Mouse (Mus musculus): ENCODE measurements around the gene Astl. TPM values are rescaled to one million over a fixed set of nuclear protein-coding genes. Genes with fewer than 3 reads are reported as not detected.

The Astl gene
- polyA plus RNA-seq, 1 experiment from 2014 or later = not detected

DNA sequence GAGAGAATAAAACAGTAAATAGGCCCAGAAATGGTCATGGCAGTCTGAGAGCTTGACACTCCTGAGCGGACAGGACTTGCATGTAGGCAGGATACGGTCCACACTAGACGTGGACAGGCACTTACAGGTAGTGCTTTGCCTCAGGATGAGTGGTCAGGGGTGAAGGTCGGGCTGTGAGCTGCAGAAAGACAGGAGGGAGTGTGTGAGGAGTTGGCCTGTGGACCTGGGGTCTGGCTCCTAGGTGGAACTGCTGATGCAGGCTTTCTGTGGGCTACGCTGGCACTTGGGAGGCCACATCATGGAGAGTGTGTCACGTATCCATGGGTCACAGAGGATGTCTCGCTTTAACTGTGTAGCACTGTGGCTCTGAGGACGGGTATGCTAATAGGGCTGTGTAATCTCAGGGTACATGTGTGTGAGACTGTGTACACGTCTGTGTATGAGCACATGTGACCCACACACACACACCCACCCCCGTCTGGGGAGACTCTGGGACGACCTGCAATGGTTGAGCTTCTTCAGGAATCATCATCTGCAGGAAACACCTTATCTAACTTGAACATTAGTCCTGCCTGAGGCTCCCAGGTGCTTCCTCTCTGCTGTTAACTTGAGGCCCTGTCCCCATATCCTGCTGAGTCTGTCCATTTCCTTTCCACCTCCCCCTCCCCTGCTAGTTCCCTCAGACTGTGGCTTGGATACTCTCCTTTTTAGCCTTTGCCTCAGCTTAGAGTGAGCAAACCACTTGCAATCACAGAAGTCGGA, 10.2 kb upstream of the Astl start:
- WGBS = 80% methylated on average over 12 of the region's 12 CpGs
- Histone ChIP-seq H3K4me3 (replicated peaks) (no peak overlapping the region), H3K9me3 (replicated peaks) (no peaks in the 10 kb centered on the region), H3K4me1 (no peaks in the 10 kb centered on the region), H3K36me3 (no peaks in the 10 kb centered on the region), H3K4me2 (no peak overlapping the region), H3K27ac (replicated peaks) (no peak overlapping the region), H3K9ac (replicated peaks) (no peak overlapping the region), H3K27me3 (replicated peaks) (no peaks in the 10 kb centered on the region)
- no peak for ATAC-seq (ENCODE audit: low FRiP score)

DNA sequence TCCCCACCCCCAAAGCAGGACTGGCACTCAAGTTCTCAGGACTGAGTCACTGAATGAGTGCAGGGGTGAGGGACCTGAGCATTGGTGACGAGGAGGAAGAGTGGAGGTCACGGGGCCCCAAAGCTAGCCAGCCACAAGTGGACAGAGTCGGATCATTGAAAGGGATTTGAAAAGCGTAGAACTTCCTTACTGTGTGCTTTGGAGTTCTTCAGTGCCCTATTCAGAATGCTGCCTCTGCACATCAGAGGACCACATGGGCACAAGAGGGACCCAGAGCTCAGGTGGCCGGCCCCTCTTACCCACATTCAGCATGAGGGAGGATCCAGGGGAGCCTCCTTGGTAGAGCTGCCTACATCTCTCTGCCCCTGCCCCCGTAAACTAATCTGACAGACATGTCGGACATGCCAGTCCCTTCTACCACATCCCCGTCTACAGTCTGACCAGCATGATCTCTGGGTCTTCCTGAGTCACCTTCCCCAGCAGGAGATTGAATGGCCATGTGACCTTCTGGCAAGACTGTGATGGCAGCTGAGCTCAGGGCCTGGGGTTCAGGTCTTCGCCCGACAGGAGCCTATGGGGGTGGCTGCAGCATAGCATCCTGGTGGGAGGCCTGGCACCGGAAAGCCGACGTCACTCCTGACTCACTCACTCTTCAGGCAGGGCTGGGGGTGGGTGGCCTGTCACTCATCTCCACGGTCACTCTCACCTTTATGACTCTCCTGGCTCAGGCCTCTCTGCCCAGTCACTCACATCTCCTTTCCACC, 5.5 kb upstream of the Astl start:
- 84% methylated on average over 14 of the region's 14 CpGs for WGBS
- no peak for ATAC-seq (ENCODE audit: low FRiP score)
- H3K9me3 ChIP-seq (replicated peaks) = no peaks in the 10 kb centered on the region

DNA sequence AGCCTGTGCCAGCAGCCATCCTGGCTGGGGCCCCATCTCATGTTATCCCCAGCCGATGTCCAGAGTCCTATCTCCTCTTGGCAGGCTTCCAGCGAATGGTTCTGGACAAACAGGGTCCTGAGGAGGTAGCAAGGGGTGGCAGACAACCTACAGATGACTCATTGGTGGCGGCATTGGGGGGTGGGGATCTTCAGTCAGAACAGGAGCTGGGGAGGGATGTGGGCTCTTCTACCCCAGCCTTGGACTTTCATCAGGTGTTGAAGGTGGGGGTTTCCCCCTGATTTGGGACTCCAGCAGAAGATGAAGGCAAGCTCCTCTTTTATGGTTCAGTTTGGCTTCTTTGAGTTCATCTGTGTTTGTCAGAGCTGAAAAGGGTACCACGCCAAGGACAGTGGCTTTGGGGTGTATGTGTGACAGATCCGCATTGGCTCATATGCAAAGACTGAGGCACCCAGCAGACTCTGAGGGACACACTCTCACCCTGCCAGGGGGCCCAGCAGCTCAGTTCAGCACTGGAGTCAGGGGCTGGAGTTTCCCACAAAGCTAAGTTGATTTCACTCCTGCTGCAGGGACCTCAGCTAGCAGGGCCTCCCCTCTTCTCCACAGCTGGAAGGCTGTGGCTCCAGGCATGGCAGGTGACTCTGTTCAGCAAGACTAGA, 4.4 kb upstream of the Astl start:
- H3K9me3 ChIP-seq (replicated peaks) = no peaks in the 10 kb centered on the region
- no peak overlapping the region for H3K27ac ChIP-seq (replicated peaks)
- WGBS = 76% methylated on average over 5 of the region's 5 CpGs
- H3K9ac ChIP-seq (replicated peaks) = no peak overlapping the region
- no peaks in the 10 kb centered on the region for H3K36me3 ChIP-seq
- H3K4me2 ChIP-seq = no peak overlapping the region
- ATAC-seq (ENCODE audit: low FRiP score) = no peak
- peaks cover 16% of the 10 kb centered on the region for H3K4me1 ChIP-seq
- H3K27me3 ChIP-seq (replicated peaks) = peaks cover 36% of the 10 kb centered on the region
- H3K4me3 ChIP-seq (replicated peaks) = no peak overlapping the region

More for the DNA sequence above, 5.5 kb upstream of the Astl start:
- no peak overlapping the region for H3K4me2 ChIP-seq
- peaks cover 16% of the 10 kb centered on the region for H3K4me1 ChIP-seq
- H3K9ac ChIP-seq (replicated peaks) = no peak overlapping the region
- peaks cover 29% of the 10 kb centered on the region for H3K27me3 ChIP-seq (replicated peaks)
- no peaks in the 10 kb centered on the region for H3K36me3 ChIP-seq
- no peak overlapping the region for H3K27ac ChIP-seq (replicated peaks)
- H3K4me3 ChIP-seq (replicated peaks) = no peak overlapping the region

DNA sequence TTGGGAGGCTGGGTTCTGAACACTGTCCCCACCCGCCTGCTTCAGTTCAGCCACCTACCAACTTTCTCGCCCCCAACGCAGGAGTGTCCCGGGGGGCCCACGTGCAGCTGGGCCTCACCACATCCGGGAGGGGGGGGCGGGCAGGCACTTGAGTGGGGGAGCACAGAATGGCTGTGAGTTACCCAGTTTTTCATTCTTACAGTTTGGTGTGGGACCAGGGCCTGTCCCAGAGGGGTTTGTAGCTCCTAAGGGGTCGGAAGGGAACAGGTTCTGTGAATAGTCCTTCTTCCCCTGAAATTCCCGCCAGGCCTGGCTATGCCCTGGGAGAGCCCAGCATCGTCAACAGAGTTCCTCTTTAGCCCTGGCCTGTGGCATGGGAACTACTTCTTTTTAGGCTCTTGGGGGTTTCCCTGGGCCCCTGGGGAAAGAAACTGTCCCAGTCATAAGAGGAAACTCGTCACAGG, 3.3 kb upstream of the Astl start:
- WGBS = 45% methylated on average over 11 of the region's 11 CpGs
- no peaks in the 10 kb centered on the region for H3K9me3 ChIP-seq (replicated peaks)
- H3K4me1 ChIP-seq = peaks cover 16% of the 10 kb centered on the region
- peak overlapping the region; percentile 94; the same call in 1 of the 2 replicates for H3K4me2 ChIP-seq
- no peak overlapping the region for H3K4me3 ChIP-seq (replicated peaks)
- no peaks in the 10 kb centered on the region for H3K36me3 ChIP-seq
- H3K27ac ChIP-seq (replicated peaks) = no peak overlapping the region
- H3K27me3 ChIP-seq (replicated peaks) = peaks cover 36% of the 10 kb centered on the region
- no peak for ATAC-seq (ENCODE audit: low FRiP score)
- no peak overlapping the region for H3K9ac ChIP-seq (replicated peaks)

DNA sequence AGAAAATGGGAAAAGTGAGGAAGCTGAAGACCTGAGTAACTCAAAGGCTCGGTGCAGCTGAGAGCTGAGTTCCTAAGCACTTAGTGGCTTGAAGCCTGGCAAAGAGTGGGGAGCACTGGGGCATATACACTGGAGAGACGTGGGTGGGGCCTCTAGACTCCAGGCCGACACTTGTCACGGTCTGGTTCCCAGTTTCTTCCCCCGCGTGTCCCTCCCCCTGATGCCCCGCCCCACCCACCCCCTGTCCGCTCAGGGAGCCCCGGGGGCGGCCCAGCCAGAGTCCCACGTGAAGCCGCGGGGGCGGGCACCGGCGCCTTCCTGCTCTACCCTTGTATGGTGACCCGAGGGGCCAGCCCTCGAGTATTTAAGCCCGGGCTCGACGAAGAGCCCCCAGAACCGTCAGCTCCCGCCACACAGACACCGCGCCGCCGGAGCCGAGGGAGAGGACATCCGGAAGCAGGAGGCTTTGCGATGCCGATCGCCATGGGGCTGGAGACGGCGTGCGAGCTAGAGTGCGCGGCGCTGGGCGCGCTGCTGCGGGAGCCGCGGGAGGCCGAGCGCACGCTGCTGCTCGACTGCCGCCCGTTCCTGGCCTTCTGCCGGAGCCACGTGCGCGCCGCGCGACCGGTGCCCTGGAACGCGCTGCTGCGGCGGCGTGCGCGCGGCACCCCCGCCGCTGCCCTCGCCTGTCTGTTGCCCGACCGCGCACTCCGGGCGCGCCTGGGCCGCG, 2.5 kb upstream of the Astl start, which contains the start of gene Dusp2:
Gene Dusp2, plus strand, starts transcription at position 393 of the 730 bp plus-strand sequence.
- Histone ChIP-seq H3K4me1 (peaks cover 16% of the 10 kb centered on the region), H3K27me3 (replicated peaks) (peaks cover 39% of the 10 kb centered on the region), H3K36me3 (no peaks in the 10 kb centered on the region), H3K4me2 (peak within 1 kb of the TSS; percentile 94), H3K9ac (replicated peaks) (peak within 1 kb of the TSS; percentile 65), H3K27ac (replicated peaks) (peak within 1 kb of the TSS; percentile 33; the same call in 1 of the 2 replicates), H3K9me3 (replicated peaks) (no peaks in the 10 kb centered on the region), H3K4me3 (replicated peaks) (peak within 1 kb of the TSS; percentile 59)
- WGBS = under 1% methylated on average over 46 of the region's 76 CpGs
- ATAC-seq (ENCODE audit: low FRiP score) = peak; percentile 91

DNA sequence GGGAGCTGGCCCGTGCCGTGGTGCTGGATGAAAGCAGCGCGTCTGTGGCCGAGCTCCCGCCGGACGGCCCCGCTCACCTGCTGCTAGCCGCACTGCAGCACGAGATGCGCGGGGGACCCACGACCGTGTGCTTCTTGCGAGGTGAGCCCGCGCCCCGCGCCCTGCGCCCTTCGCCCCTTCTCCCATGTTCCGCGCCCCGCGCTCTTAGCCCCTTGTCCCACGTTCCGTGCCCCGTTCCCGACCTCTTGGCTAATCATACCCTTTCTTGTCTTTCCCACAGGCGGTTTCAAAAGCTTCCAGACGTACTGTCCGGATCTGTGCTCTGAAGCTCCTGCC, 2.0 kb upstream of the Astl start:
- peak overlapping the region; percentile 65 for H3K9ac ChIP-seq (replicated peaks)
- H3K36me3 ChIP-seq = no peaks in the 10 kb centered on the region
- H3K4me3 ChIP-seq (replicated peaks) = peak overlapping the region; percentile 59
- peak overlapping the region; percentile 33; the same call in 1 of the 2 replicates for H3K27ac ChIP-seq (replicated peaks)
- H3K9me3 ChIP-seq (replicated peaks) = no peaks in the 10 kb centered on the region
- ATAC-seq (ENCODE audit: low FRiP score) = no peak
- 3% methylated on average over 32 of the region's 33 CpGs for WGBS
- peak overlapping the region; percentile 94 for H3K4me2 ChIP-seq
- H3K27me3 ChIP-seq (replicated peaks) = peaks cover 39% of the 10 kb centered on the region
- peaks cover 16% of the 10 kb centered on the region for H3K4me1 ChIP-seq

DNA sequence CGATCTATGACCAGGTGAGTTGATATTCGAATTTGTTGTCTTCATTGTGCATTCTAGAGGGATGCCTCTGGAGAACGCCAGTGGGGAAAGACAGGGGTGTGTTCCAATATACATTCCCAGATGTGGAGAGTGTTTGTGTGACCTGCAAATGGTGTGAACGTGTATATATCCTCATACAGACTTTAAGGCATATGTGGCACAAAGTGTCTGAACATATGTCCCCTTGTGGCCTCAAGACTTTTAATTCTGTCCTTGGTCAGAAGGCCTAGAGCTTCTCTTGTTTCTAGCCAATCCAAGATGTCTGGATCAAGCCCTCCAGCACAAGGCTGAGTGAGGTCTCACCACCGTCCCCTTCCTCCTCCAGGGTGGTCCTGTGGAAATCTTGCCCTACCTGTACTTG, 1.6 kb upstream of the Astl start:
- no peaks in the 10 kb centered on the region for H3K9me3 ChIP-seq (replicated peaks)
- peak overlapping the region; percentile 65 for H3K9ac ChIP-seq (replicated peaks)
- H3K4me1 ChIP-seq = peaks cover 16% of the 10 kb centered on the region
- peak overlapping the region; percentile 94 for H3K4me2 ChIP-seq
- no peak overlapping the region for H3K27ac ChIP-seq (replicated peaks)
- H3K27me3 ChIP-seq (replicated peaks) = peaks cover 39% of the 10 kb centered on the region
- 57% methylated on average over 5 of the region's 5 CpGs for WGBS
- H3K36me3 ChIP-seq = no peaks in the 10 kb centered on the region
- peak overlapping the region; percentile 59 for H3K4me3 ChIP-seq (replicated peaks)
- ATAC-seq (ENCODE audit: low FRiP score) = no peak

DNA sequence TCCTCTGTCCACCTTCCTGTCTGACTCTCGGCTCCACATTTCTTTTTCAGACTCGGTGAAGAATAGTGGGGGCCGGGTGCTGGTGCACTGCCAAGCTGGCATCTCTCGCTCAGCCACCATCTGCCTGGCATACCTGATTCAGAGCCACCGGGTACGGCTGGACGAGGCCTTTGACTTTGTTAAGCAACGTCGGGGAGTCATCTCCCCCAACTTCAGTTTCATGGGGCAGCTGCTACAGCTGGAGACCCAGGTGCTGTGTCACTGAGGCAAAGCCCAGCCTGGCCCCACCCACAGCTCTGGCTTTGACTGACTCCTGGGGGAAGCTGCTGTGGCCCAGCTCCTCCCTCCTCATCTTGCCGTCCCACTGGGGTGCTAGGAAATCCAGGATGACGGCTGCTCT, 908 bp upstream of the Astl start:
- H3K27me3 ChIP-seq (replicated peaks) = peaks cover 39% of the 10 kb centered on the region
- H3K4me2 ChIP-seq = peak overlapping the region; percentile 94
- H3K27ac ChIP-seq (replicated peaks) = no peak overlapping the region
- peaks cover 16% of the 10 kb centered on the region for H3K4me1 ChIP-seq
- no peaks in the 10 kb centered on the region for H3K36me3 ChIP-seq
- no peak overlapping the region; the same call in 1 of the 2 replicates for H3K9ac ChIP-seq (replicated peaks)
- H3K9me3 ChIP-seq (replicated peaks) = no peaks in the 10 kb centered on the region
- 67% methylated on average over 11 of the region's 11 CpGs for WGBS
- peak overlapping the region; percentile 59 for H3K4me3 ChIP-seq (replicated peaks)
- ATAC-seq (ENCODE audit: low FRiP score) = no peak

DNA sequence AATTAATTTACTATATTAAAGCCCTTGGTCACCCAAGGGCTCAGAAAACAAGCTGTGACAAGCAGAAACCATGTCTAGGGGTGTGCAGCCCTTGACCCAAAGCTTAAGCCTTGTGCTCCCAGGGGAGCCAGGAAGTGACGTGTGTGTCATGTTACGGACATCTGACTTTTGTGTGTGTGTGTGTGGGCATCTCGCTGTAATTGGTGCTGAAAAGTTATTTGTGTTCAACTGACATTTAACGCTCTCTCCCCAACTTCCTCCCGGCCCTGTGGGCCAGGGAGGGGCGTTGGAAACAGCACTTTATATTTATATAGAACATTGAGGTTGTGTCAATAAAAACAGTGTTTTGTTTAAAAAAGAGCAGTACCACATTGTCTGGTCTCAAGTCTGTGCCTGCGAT, 427 bp upstream of the Astl start:
- no peak for ATAC-seq (ENCODE audit: low FRiP score)
- no peaks in the 10 kb centered on the region for H3K36me3 ChIP-seq
- 0 out of 2 replicates have a peak overlapping the region, but pooled peaks have one; percentile 94 for H3K4me2 ChIP-seq
- H3K9ac ChIP-seq (replicated peaks) = no peak overlapping the region
- no peak overlapping the region for H3K27ac ChIP-seq (replicated peaks)
- 67% methylated on average over 7 of the region's 7 CpGs for WGBS
- H3K27me3 ChIP-seq (replicated peaks) = peaks cover 39% of the 10 kb centered on the region
- no peak overlapping the region for H3K4me3 ChIP-seq (replicated peaks)
- peaks cover 16% of the 10 kb centered on the region for H3K4me1 ChIP-seq
- no peaks in the 10 kb centered on the region for H3K9me3 ChIP-seq (replicated peaks)

DNA sequence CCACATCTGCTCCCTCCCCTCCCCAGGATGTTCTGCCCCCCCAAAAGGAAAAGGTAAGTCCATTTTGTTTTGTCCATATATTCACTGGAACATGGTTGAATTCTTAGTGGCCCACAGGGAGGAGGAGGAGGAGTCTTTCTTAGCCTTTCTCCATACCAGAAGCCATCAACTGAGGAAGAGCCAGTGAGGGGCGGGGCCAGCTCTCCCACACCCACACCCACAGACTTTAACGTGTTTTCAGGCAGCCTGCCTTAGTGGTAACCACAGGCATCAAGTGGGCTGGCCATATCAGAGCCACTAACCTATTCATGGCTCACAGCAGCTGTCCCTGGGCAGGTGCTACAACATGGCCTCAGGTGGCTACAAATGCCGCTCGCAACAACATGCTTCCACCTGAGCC, 394 bp downstream of the Astl start:
- peaks cover 16% of the 10 kb centered on the region for H3K4me1 ChIP-seq

DNA sequence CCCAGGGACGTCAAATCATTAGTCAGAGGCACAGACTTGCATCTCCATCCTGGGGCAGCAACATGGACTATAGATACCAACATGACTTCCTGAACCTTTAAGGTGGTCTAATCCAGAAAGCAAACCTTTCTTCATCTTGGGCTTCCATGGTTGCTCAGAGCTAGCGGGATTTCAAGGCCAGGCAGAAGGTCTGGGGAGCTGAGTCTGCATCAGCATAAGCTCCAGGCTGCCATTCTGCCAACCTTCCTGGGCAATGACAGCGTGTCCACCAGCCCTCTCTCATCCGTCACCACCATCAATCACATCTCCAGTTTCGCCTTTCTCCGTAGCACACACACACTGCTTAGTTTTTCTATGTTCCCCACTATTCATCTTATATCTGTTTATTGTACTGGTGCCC, 823 bp downstream of the Astl start:
- Histone ChIP-seq H3K9me3 (replicated peaks) (no peaks in the 10 kb centered on the region), H3K9ac (replicated peaks) (no peak overlapping the region), H3K27ac (replicated peaks) (no peak overlapping the region), H3K4me3 (replicated peaks) (no peak overlapping the region), H3K4me2 (no peak overlapping the region), H3K27me3 (replicated peaks) (peaks cover 40% of the 10 kb centered on the region), H3K36me3 (no peaks in the 10 kb centered on the region), H3K4me1 (peaks cover 16% of the 10 kb centered on the region)
- 81% methylated on average over 6 of the region's 6 CpGs for WGBS
- ATAC-seq (ENCODE audit: low FRiP score) = no peak

More for the DNA sequence above, 394 bp downstream of the Astl start:
- WGBS = 76% methylated on average over 4 of the region's 4 CpGs
- no peak for ATAC-seq (ENCODE audit: low FRiP score)
- Histone ChIP-seq H3K27ac (replicated peaks) (no peak overlapping the region), H3K4me3 (replicated peaks) (no peak overlapping the region), H3K9me3 (replicated peaks) (no peaks in the 10 kb centered on the region), H3K36me3 (no peaks in the 10 kb centered on the region), H3K9ac (replicated peaks) (no peak overlapping the region), H3K4me2 (no peak overlapping the region), H3K27me3 (replicated peaks) (peaks cover 41% of the 10 kb centered on the region)

Data from neural tube, embryonic 15.5 days (tissue).